Mouse (Mus musculus): ENCODE measurements around the gene Cbarp.
A peak's percentile ranks its signal among the peaks of the same experiment; 100 is the strongest.

Cbarp gene

DNA sequence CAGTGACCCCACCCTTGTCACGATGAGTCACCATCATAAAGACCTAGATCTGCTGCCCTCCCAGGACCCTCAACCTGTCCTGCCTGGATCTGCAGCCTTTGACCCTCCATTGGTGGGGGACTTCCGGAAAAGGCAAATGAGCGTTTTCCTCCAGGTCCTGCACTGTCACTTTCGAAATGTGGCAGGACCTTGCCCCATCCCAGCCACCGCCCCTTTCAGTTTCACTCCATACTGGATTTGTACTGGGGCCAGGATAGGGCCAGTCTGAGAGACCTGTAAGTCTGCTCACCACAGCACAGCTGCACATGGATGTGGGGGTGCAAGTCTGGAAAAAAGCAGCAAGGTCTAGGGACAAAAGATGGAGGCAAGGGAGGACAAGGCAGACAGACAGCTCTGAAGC, 42.0 kb downstream of the Cbarp start:
- no peak for DNase-seq (ENCODE audit: low spot score in 2 of 2)

DNA sequence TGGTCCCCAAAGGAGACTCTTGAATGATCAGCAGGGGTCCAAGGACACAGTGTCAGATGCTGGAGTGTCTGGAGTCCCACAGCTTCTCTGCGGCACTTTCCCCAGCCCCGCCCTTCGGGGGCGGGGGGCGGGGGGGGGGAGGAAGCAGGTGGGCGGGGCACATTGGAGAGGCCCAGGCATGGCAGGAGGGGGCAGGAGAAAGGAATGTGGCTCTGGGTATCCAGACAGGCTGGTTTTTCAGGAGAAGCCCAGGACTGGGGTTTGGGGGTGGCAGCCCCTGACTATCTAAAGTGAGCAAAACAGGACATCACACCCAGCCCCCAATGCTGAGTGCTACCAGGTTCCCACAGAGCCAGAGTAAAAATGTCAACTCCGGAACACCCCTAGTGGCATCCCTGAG, 43.4 kb downstream of the Cbarp start:
- DNase-seq (ENCODE audit: low spot score in 2 of 2): no peak

GRCm38 (mm10) chr10:80095547-80095946, 45.1 kb downstream of the Cbarp start:
- no peak for DNase-seq (ENCODE audit: low spot score in 2 of 2)

DNA sequence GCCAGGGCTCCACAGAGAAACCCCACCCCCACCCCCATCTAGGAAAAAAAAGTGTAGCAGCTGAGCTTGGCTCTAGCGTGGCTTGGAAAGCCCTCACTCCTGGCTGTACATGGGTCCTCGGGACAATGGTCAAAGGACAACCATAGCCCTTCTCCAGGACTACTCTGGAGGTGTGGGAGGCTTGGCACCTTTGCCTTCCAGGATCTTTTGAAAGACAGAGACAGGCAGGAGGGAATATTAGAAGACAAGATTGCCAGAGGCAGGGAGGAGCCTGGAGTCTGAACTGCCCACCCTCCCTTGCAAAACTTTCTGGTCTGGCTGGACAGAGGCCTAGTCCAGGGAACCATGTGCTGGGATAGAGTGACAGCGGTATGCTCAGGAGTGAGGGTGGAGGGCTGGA, 46.0 kb downstream of the Cbarp start:
- DNase-seq (ENCODE audit: low spot score in 2 of 2): no peak

GRCm38 (mm10) chr10:80094085-80094484, 46.5 kb downstream of the Cbarp start:
- DNase-seq (ENCODE audit: low spot score in 2 of 2): no peak

DNA sequence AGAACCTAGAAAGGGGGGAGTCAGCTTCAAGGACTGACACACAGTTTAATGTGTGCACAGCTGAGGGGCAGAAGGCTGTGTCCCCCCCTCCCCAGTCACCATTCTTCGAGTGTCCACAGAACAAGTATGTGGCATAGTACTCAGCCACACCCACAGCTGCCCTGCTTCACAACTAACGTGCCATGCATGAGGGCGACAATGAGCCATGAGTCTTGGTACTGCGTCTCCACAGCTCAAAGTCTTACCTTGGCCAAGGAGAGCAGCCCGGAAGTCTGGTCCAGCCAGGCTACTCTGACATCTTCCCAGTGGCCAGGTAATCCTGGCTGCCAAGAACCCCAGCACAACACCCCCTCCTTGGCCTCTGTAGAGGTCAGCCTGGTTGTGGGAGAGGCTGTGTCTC, 47.9 kb downstream of the Cbarp start:
- DNase-seq (ENCODE audit: low spot score in 2 of 2): no peak

- no peak for DNase-seq (ENCODE audit: low spot score in 2 of 2)
Observed at GRCm38 (mm10) chr10:80091527-80091926, 49.1 kb downstream of the Cbarp start.

DNA sequence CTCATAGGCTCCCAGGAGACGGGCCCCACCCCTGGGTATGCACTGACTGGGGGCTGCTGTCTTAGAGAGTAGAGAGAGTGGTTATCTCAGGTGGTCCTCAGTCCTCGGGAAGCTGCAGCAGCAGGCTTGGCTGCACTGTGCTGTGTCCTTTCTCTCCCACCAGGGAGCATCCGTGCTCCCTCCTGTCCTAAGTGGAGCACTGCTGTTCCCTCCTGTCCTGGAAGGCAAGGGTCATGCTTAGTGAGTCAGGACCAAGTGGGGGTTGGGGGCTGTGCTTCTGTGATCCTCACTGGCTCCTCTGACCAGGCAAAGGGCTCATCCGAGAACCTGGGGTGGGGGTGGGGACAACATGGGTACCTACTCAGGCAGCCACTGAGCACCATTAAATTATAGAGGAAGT, 51.5 kb downstream of the Cbarp start:
- DNase-seq (ENCODE audit: low spot score in 2 of 2): no peak

DNA sequence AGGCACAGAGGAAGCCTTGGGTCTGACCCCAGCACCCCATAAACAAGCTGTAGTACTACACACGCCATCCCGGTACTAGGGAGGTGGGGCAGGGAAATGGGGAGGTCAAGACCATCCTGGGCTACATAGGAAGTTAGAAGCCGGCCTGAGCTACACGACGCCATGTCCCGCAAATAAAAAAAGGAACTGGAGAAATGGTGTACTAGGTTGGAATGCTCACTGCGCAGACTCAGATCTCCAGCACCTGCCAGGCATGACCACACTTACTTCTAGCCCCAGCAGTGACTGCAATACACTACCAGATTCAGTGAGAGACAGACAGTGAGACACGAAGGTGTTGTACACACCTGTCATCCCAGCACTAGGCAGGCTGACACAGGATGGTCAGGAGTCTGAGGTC, 53.2 kb downstream of the Cbarp start:
- no peak for DNase-seq (ENCODE audit: low spot score in 2 of 2)

GRCm38 (mm10) chr10:80086847-80087246, 53.8 kb downstream of the Cbarp start:
- no peak for DNase-seq (ENCODE audit: low spot score in 2 of 2)

GRCm38 (mm10) chr10:80084817-80085487, 55.7 kb downstream of the Cbarp start:
- no peak for DNase-seq (ENCODE audit: low spot score in 2 of 2)

GRCm38 (mm10) chr10:80081075-80081474, 59.6 kb downstream of the Cbarp start:
- DNase-seq (ENCODE audit: low spot score in 2 of 2): peak; percentile 62 to 78

All from spleen, postnatal 36 days (tissue).